Mouse (Mus musculus): ENCODE results near the gene Hs3st3b1. TPM values are rescaled to one million over a fixed set of nuclear protein-coding genes. Genes with fewer than 3 reads are reported as not detected.

Hs3st3b1 gene
- polyA plus RNA-seq (2012; rRNA removed): 3.7 TPM in 2 replicates

DNA sequence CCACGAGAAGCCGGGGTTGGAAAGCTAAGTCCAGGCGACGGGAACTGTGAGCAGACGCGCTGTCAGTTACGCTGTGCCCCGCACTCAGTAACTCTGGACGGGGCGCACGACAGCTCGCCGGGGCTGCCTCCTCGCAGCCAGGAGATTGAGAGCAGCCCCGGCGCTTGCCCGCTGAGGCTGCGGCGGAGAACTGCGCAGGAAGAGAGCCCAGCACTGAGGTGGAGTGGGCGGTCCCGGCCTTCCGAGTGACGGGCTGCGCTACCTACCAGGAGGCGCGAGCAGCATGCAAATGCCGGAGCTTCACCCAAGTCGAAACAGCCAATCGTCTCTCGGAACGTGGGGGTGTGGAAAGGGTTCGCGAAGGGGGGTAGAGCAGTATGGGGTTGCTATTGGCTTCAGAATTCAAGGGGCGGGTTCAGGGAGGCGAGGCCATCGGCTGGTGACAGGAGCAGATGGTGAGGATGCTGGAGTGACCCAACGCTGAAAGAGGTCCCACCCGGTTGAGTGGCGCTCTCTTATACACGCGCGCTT, at the start of gene Hs3st3b1:
Gene Hs3st3b1 (minus strand): TSS at position 200 of the 531 bp plus-strand sequence.

Other genes starting within 250 kb of the Hs3st3b1 start
- gene Cox10, start 157.2 kb upstream of the Hs3st3b1 start, polyA plus RNA-seq (2012; rRNA removed): 13.5 and 14.0 TPM in 2 replicates